In genomic region chr5:122585546-122585945, GRCm38 (mm10) we compare ENCODE assay signal across 10 mouse cellular contexts. TPM values are rescaled to one million over a fixed set of nuclear protein-coding genes. Genes with fewer than 3 reads are reported as not detected.
A peak's percentile ranks its signal among the peaks of the same experiment; 100 is the strongest.
DNase-seq lines count a peak whose midpoint lies in the region; ATAC-seq lines count a peak whose summit lies in the region.
"Had no signal": no experiment of that assay in that cellular context is flagged by ENCODE, and none has a peak within 500 bp of the region (broad histone marks: within the 10 kb centered on the region; RNA-seq: fewer than 3 reads in every experiment).

No protein-coding gene starts in this region.

- H3K27ac ChIP-seq in heart, embryonic 11.5 days (ENCODE audit: low read depth, low read length): no peak overlapping the region
- no peak overlapping the region for H3K27ac ChIP-seq in intestine, embryonic 15.5 days

- ATAC-seq in heart, embryonic 11.5 days (replicated peaks; ENCODE audit: insufficient number of reproducible peaks, low FRiP score, low TSS enrichment): no peak
- ATAC-seq in monocyte, adult 5-6 weeks (replicated peaks; ENCODE audit: insufficient number of reproducible peaks, low FRiP score, low TSS enrichment, poor library complexity, severe bottlenecking): no peak
- no peak for ATAC-seq in intestine, embryonic 15.5 days
- ATAC-seq: intestine, embryonic 16.5 days had no signal

- H3K36me3 ChIP-seq in heart, embryonic 11.5 days (ENCODE audit: control insufficient read depth, insufficient read depth, low read length): peaks cover 12% of the 10 kb centered on the region
- peaks cover 7% of the 10 kb centered on the region; the same call in 1 of the 2 replicates for H3K36me3 ChIP-seq in intestine, embryonic 15.5 days

- H3K4me1 ChIP-seq in heart, embryonic 11.5 days (ENCODE audit: control insufficient read depth, insufficient read depth, low read length): no peaks in the 10 kb centered on the region
- no peaks in the 10 kb centered on the region for H3K4me1 ChIP-seq in intestine, embryonic 15.5 days (replicated peaks)

- peaks cover 4% of the 10 kb centered on the region; the same call in 1 of the 2 replicates for H3K9me3 ChIP-seq in heart, embryonic 11.5 days (replicated peaks; ENCODE audit: control insufficient read depth, low read length)
- H3K9me3 ChIP-seq in intestine, embryonic 15.5 days: no peaks in the 10 kb centered on the region
- H3K9me3 ChIP-seq: G1E had no signal

- H3K27me3 ChIP-seq in heart, embryonic 11.5 days (ENCODE audit: control insufficient read depth, insufficient read depth, low read length): no peaks in the 10 kb centered on the region
- H3K27me3 ChIP-seq in intestine, embryonic 15.5 days (replicated peaks): no peaks in the 10 kb centered on the region

- H3K9ac ChIP-seq in heart, embryonic 11.5 days (ENCODE audit: low read depth, low read length): no peak overlapping the region
- H3K9ac ChIP-seq in intestine, embryonic 15.5 days: no peak overlapping the region

- peak; percentile 17 to 34 for DNase-seq in heart, adult 9 months (ENCODE audit: low spot score in 2 of 2)
- peak; percentile 95 for DNase-seq in brain, adult 2 months (ENCODE audit: low read depth, low spot score)
- DNase-seq in frontal cortex, postnatal 14 days (ENCODE audit: low spot score in 2 of 2): peak; percentile 28 to 47
- DNase-seq in lung, postnatal 25 days (ENCODE audit: low spot score): peak; percentile 12
- DNase-seq: cerebellum, postnatal 36 days had no signal

- H3K4me3 ChIP-seq in heart, embryonic 11.5 days (ENCODE audit: low read depth, low read length): no peak overlapping the region
- H3K4me3 ChIP-seq in intestine, embryonic 15.5 days (replicated peaks): no peak overlapping the region

- WGBS in heart, embryonic 11.5 days (ENCODE audit: insufficient replicate concordance): 64% methylated on average over 9 of the region's 9 CpGs
- WGBS in intestine, embryonic 15.5 days: 90% methylated on average over 9 of the region's 9 CpGs

- no peak overlapping the region for H3K4me2 ChIP-seq in heart, embryonic 11.5 days
- no peak overlapping the region for H3K4me2 ChIP-seq in intestine, embryonic 15.5 days (replicated peaks)

RNA-seq across cellular contexts. Expression of gene Ift81, which starts 28.8 kb away (rescaled TPM):
- polyA plus RNA-seq in heart, embryonic 11.5 days (2014; fragmentation: Nextera tagmentation; extraction: Ambion mirVana): 23.9 and 28.4 TPM in 2 replicates
- 0.32 to 3.9 TPM (median 2.5 TPM) in 3 replicates for total RNA-seq in monocyte, adult 5-6 weeks (2017)
- 23.1 and 28.8 TPM in 2 replicates for polyA plus RNA-seq in intestine, embryonic 15.5 days (2015; fragmentation: Nextera tagmentation; extraction: Ambion mirVana)

RNA-seq across cellular contexts. Expression of gene P2rx7, which starts 58.2 kb away (rescaled TPM):
- polyA plus RNA-seq in heart, embryonic 11.5 days (2014; fragmentation: Nextera tagmentation; extraction: Ambion mirVana): 0.36 and 1.00 TPM in 2 replicates
- 23.3 to 42.5 TPM (median 24.3 TPM) in 3 replicates for total RNA-seq in monocyte, adult 5-6 weeks (2017)
- 2.5 and 3.2 TPM in 2 replicates for polyA plus RNA-seq in intestine, embryonic 15.5 days (2015; fragmentation: Nextera tagmentation; extraction: Ambion mirVana)

Comparison
In these comparisons a context has a peak if more than half of its experiments do, and no peak if none do; other contexts are left out.
1. DNase-seq: peak in every context shown above with its lines; median percentile 95 in brain, adult 2 months; 38 in frontal cortex, postnatal 14 days; 26 in heart, adult 9 months; 12 in lung, postnatal 25 days.